Mouse (Mus musculus) left cerebral cortex, postnatal 14 days (tissue): Measurements from ENCODE around the gene Ifnk. TPM values are rescaled to one million over a fixed set of nuclear protein-coding genes. Genes with fewer than 3 reads are reported as not detected.
A peak's percentile ranks its signal among the peaks of the same experiment; 100 is the strongest.

Experiments used
- DNase-seq, 2 experiments: peaks; one replicate each; pipeline ENCODE4 v3.0.0; 2021 to 2022; ENCODE audit warnings: low spot score in 2 of 2, mixed read lengths in 1 of 2
- intact Hi-C: fragments of 180-260 bp; cut with DNase I; formaldehyde crosslinking; loops from one replicate; pipeline ENCODE4 v1.15.1; 2025
- total RNA-seq, 2 experiments: library from RNA; stranded (reverse); gene quantifications; 2 replicates each; pipeline ENCODE4 v1.2.3; 2021

Gene Ifnk
- total RNA-seq, 2 experiments from 2014 or later, result not detected

DNA sequence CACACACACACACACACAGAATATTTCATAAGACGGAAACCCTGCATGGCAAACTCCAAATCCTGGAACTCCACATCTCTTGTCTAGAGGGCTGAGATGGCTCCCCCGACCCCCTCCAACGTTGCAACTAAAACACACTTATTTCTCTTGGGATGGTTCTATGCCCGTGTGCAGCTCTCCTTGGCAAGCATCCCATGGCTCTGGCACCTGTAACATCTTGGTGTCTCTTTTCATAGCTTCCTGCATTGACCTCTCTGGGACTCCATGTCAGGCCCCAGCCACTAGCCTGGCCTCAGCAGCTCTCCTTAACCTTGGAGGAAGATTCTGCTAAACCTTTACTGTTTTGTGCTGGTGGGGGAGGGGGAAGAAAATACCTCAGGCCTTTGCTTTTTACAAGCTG, 16.1 kb upstream of the Ifnk start:
- DNase-seq, result no peak
- intact Hi-C loops, result no loop called here

DNA sequence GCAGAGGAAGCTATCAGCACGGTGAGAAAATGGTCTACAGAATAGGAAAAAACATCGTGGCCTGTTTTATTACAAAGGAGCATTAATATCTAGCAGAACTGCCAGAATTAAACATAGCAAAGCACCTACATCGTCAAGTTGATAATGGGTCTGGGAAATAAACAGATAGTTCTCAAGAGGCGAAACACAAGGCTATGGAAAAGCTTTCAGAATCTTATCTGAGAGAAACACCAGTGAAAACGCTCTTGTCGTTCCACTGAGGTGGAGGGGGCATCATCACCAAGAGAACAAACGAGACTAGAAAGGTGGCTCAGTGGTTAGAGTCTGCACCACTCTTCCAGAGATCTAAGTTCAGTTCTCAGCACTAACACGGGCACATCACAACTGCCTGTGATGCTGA, 14.9 kb upstream of the Ifnk start:
- intact Hi-C loops, result no loop called here
- no peak for DNase-seq

DNA sequence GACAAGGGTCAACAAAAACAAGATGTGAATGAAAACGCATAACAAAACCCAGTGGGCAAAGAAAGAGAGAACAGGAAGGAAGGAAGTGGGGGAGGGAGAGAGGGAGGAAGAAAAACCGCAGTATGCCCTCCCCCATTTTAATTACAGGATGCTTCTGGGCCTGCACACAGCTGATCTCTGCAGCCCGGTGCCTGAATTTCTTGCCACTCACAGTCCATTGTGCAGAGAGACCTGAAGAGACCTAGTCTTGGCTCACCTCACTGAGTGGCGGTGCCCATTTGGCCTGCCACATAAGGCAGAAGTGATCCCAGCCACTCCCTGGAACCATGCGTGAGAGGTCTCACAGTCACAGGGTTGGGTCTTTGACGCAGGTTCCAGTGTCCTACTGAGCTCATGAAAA, 13.8 kb upstream of the Ifnk start:
- DNase-seq, result no peak
- intact Hi-C loops, result no loop called here

DNA sequence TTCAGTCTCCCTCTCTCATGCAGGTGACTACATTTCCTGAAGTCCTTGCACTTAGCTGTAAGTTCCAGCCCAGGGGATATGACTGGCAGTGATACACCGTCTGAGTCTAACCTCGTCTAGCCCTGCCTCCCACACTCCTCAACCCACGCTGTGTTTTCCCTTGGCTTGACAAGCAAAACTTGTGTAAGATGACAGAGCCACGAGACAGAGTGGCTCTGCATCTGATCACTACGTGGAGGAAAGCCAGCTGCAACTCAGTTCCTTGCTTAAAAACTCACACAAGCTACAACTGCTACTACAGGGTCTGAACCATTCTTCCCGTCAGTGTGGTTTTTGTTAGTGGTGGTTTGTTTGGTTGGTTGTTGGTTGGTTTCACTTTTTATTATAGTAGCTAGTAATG, 11.5 kb upstream of the Ifnk start:
- intact Hi-C loops, result no loop called here
- DNase-seq, result no peak

DNA sequence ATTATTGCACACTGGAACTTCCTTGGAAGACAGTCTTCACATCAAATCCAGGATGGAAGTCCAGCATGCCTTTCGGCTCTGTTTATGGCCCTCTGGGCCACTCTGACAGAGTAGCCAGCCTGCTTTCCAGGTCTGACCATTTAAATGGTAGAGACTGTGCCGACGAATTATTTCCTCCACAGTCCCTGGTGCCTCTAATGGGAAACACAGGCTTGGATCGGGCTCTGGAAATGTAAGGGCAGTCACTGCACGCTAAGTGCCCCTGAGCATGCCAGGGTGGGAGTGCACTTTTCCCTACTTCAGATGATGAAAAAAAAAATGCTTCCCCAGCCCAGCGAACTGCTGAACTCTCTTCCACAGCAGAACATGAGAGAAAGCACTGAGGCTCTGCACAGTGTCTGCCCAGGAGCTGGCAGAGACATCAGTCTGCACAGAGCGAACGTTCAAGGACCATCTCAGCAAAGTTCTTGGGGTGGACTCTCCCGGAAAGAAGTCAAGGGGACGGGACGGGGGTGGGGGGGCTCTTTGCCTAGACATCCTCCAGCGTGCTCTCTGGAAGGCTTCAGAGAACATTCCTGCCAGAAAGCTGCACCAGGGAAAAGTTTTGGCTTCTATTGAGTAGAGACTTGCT, 8.3 kb upstream of the Ifnk start:
- intact Hi-C loops, result no loop called here

DNA sequence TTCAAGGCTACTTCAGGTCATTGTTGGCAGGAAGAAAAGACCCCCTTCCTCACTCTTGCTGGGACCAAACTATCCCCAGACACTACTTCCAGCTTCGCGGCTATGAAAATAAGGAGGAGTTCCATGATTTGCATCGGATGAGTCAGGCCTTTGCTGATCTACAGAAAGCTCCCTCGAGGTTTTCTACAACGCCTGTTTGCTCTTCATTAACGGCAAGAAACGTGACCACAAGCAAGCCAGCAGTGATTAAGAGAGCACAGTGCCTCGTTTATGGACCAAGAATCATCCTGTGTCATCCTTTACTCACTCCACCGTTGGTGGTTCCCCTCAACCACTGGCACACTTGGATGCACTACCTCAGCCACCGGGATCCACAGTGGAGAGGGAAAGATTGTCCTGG, 6.1 kb upstream of the Ifnk start:
- DNase-seq, result no peak
- intact Hi-C loops, result no loop called here

More for the DNA sequence above, 8.3 kb upstream of the Ifnk start:
- no peak for DNase-seq

DNA sequence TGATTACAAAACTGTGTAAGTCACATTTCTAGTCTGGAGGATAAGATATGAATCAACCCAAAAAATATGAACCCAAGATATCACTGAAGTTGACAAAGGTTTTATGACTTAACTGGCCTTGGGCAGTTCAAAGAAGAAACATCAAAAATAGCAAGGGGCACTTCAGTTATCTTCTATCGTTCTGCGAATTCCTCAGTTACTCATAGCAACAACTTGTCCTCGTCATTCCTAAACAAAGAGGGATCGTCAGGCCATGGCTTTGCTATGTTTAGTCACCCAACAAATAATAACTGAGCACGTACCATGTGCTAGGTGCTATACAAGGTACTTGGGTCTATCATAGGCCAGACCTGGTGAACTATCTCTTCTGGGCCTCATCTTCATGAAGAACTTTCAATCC, 5.3 kb upstream of the Ifnk start:
- no peak for DNase-seq
- intact Hi-C loops, result no loop called here

DNA sequence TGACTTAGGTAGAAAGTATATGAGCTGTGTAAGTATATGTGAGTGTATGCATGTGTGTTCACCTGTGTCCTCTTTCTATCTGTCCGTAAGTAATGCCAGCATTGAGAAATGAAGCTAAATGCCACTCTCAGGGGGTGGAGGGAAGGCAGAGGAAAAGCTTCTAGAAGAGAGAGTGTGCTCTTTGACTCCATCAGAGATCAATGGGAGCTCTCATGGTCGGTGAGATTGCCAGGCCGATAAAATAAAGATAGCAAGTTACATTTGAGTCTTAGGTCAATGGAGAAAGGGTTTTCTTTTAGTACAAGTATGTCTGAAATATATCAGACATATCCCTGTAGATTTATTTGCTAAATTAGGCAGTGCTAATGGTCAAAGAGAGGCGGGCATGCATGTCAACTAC, 3.5 kb upstream of the Ifnk start:
- no peak for DNase-seq
- intact Hi-C loops, result no loop called here

DNA sequence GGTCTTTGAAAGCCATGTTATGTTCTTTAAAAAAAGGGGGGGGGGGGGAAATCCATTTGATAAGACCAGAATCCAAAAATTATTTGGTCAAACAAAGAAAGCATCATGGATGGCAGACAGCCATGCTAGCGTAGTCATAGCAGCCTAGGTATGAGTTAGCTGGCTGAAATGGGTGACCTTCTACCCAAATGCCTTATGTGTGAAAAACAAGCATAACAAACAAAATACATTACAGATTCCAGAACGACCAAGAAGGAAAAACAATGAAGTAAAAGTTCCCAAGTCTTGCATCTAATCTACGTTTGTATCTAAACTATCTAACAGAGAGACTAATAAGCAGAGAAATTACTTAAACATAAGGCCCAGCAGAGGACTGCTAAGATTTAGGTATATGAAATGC, 1.1 kb upstream of the Ifnk start:
- no peak for DNase-seq
- intact Hi-C loops, result no loop called here

DNA sequence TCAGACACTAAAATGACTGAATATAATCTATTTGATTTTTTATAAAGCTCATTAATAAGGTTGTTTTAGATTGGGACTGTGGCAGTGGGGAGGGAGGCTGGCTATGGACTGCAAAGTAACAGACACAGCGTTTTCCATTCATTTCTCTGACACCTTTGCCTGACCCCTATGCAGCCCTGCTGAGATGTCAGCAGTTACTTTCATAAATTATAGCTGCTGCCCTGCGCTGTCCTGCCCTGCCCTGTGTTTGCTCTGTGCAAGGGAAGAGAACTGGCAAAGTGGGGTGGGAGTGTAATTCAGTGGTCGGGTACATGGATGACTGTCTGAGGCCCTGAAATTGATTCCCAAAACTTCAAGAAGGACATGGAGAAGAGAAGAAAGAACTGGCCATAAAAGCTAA, 2.2 kb downstream of the Ifnk start:
- intact Hi-C loops, result no loop called here
- DNase-seq, result no peak

DNA sequence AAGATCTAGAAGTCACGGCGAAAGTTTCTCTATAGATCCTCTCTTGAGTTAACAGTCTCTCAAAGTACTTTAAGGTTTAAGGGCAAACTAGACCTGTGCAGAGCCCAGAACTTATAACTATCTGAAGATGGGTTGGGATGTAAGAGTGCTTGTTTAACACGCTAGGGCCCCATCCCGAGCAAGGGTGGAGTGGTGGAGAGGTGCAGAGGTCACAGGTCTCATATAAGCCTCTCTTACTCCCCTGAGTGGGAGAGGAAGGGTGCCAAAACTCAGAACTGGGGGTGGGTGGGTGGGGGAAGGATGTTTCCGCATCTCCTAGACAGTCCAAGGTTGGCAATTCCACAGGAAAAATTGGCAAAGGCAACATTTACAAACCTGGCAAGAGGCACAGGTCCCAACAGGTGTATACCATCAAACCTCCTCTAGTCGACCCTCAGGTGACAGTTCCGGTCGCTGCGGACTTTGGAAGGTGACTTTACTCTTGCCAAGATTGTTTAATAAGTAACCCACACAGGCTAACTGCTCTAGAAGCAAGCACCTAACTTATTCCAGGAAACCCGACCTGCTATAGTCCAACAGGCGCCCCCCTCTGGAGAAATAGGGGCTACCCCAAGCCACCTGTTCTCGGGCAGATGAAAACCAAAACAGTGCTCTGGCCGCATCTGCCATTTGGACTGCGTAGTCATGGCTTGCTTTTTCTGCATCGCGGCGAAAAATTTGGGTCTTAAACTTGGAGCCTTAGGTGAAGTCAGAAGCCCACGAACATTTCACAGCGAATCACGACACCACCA, 3.5 kb downstream of the Ifnk start:
- DNase-seq, result no peak
- intact Hi-C loops, result loop anchor here (5.0 kb wide), 1 partner anchor 33 kb away; no protein-coding TSS in a partner anchor

DNA sequence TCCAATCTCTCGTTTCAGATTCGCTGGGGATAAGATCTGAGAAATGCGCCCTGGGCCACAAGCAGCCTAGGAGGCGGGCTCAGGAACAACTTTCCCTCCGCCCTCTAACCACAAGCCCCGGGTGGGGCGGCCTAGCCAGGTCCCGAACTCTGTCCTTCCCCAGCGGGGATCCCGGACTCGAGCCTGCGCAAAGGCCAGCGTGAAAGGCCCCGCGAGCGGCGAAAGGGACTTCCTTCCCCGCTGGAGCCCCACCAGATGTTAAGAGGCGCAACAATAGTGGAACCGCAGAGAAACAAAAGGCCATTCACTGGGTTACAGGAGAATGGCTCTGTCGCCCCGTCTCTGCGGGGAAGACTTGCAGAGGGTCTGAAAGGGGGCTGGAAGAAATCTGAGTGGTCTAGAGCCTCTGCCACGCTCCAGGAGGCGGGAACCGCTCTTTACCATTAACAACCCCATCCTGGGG, 4.3 kb downstream of the Ifnk start:
- intact Hi-C loops, result loop anchor here (2.0 to 5.0 kb wide), 2 partner anchors 34 to 195 kb away; no protein-coding TSS in a partner anchor
- peak in 1 of 2 experiments; percentile 17 for DNase-seq

DNA sequence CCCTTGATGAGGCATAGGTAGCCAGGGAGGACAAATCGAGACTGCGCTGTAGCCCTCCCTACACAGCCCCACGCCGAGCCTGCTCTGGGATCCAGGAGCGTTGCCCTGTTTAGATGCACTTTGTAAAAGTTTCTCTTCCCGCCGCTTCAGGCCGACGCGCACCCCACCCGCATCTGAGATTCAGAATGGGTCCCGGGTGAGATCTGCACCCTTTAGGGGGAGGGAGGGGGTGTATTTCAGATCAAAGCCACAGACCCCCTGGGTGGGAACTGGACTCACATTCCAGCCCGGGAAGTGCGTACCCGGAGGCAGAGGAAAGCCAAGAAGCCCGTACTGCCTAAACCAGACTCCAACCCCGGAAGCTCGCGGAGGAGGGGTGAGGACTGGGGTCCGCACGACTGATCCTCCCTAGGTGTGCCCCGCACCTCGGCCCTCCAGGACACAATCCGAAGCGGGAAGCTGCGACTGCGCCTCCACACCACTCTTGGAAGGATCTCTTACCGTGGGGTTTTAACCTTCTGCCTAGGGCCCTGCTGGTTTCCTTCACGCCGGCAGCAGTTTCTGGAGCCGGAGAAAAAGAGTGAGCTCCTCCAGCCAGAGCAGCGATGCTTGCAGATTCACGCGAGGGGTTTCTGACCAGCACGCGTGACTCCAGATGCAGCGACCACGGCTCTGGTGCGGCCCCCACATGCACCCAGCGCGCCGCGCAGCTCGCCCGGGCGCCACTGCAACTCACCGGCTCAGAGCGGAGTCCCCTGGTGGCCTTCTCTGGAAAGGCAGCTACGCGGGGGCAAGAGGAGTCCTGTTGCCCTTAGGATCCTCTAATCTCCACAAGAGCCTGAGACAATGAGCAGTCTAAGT, 5.1 kb downstream of the Ifnk start, which contains the start of gene Mob3b:
TSS of gene Mob3b (minus strand) at position 734 of the 861 bp plus-strand sequence.
- DNase-seq, result peak; percentile 65 to 85
- intact Hi-C loops, result loop anchor here (2.0 to 5.0 kb wide), 2 partner anchors 35 to 196 kb away; no protein-coding TSS in a partner anchor

DNA sequence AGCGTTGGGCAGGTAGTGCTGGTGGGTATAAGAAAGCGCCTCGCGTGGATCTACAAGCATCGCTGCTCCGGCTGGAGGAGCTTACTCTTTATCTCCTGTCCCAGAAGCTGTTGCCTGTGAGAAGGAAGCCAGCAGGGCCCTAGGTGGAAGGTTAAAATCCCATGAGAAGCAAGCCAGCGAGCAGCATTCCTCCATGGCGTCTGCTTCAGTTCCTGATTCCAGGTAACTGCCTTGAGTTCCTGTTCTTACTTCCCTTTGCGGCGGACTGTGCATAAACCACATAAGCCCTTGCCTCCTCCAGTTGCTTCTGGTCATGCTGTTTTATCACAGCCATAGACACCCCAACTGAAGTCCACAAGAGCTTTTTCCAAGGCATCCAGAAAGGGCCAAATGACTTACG, 6.0 kb downstream of the Ifnk start:
- intact Hi-C loops, result loop anchor here (2.0 to 5.0 kb wide), 2 partner anchors 36 to 197 kb away; no protein-coding TSS in a partner anchor

DNA sequence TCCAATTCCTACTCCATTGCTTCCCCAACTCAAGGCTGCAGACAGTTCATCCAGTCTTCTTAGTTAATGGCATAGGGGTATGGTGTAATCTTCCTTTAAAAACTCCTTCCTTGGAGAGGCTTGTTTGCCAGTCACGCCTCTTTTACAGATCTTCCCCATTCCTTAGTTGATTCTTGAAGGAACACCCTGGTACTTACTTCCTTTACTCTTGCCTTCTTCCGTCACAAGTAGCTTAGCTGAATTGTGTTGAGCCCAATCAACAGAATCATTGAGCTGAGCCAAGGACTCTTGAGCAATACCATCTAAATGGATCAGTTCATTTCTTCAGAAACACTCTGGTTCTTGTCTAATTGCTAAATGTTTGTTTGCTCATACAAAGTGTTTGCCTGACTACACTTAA, 13.4 kb downstream of the Ifnk start:
- no peak for DNase-seq

More for the DNA sequence above, 6.0 kb downstream of the Ifnk start:
- no peak for DNase-seq

DNA sequence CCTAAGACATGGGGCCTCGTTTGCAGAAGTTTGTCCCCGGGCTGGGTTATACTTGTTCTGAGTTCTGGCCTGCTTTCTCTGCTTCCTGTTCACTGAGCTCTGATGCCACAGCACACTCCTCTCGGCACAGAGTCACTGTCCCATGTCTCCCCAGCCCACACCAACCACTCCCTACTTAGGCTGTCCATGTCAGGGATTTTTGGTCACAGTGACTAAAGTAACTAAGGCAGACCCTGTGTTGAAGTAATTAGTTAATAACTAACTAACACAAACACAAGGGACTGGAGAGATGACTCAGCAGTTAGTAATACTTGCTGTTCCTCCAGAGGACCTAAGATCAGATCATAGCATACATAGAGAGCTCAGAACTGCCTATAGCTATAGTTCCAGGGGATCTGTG, 14.1 kb downstream of the Ifnk start:
- intact Hi-C loops, result no loop called here
- no peak for DNase-seq

More for the DNA sequence above, 13.4 kb downstream of the Ifnk start:
- intact Hi-C loops, result no loop called here

DNA sequence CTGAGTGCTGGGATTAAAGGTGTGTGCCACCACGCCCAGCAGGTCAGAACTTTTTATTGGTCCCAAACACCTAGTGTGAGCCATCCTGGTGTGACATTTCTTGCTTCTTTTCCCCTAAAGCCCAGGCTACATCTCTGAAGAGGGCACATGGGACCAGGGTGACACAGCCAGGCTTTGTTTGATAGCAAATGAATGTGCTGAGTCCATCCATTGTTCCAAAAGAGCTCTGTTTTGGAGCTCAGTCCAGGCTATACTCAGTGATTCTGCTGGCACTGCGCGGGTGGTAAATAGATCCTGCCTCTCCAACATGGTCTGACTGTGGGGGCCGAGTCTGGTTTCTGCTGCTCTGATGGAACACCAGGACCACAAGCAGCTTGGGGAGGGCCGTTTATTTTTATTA, 16.0 kb downstream of the Ifnk start:
- intact Hi-C loops, result no loop called here

DNA sequence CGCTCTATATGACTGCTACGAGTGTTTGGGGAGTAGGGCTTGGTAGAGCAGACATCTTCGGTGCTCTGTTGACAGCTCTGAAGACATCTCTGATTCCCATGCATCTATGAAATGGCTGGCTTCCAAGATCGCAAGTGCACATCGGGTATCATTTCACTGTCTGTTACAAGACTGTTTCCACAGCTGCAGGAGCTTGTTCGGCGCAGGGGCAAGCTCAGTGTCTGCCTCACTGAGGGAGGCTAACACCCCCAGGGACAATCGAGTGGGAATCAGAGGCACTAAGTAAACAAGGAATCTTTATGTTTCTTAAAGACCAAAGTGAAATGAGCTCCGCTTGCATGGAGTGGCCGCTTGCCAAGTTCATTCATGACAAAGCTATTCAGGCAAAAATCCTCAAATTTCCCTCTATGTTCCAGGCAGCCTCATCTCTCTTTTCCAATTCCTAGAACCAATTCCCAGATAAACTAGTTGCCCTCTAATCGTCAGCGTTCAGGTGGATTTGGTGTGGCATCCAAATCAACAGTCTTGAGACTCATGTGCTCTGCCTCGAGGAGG, 17.8 kb downstream of the Ifnk start:
- DNase-seq, result peak in 1 of 2 experiments; percentile 15
- intact Hi-C loops, result no loop called here

More for the DNA sequence above, 16.0 kb downstream of the Ifnk start:
- no peak for DNase-seq

DNA sequence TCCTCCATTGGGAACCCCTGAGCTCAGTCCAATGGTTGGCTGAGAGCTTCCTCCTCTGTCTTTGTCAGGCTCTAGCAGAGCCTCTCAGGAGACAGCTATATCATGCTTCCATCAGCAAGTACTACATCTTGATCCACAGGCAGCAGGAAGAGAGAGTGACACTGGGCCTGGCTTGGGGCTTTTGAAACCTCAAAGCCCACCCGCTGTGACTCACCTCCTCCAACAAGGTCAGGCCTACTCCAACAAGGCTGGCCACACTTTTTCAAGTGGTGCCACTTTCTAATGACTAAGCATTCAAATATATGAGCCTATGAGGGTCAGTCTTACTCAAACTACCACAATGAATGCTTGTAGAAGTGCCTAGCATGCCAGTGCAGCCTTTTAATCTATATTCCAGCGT, 20.6 kb downstream of the Ifnk start:
- intact Hi-C loops, result no loop called here

More for the DNA sequence above, 20.6 kb downstream of the Ifnk start:
- no peak for DNase-seq
